Mouse (Mus musculus) embryo, embryonic 10.5 days (tissue): ENCODE data around the gene Rpl7a.

Experiments used
- DNase-seq: peaks from one replicate; pipeline ENCODE4 v3.0.0-alpha.2; 2015; ENCODE audit warnings: low spot score

The Rpl7a gene

DNA sequence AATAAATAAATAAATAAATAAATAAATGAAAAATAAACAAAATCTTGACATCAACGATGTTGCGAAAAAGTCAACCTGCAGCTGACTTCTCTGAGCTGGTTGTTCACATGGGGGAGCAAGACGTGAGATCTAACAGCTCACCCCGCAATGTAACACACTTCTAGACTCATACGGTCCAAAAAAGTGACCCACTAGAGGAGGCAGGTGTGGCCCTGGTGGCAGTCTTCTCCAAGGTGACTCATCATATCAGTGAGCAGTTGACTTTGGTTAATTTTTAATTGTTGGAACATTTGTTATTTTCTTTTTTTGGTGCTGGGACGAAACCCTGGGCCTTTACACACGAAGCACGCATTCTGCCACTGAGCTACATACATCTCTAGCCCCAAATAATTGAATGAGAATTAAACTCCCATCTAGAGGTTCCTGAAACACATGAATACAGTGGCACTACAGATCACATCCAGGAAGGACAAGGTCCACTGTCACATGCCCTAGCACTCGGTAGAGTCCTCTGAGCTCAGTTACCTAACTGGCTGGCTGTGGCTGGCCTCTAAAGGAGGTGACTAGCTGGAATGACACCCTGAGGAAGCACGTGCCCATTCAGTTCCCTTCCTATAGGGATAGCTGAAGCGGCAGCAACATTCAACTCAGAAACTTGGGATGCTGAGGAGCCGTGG, 46.4 kb downstream of the Rpl7a start:
- no peak for DNase-seq

DNA sequence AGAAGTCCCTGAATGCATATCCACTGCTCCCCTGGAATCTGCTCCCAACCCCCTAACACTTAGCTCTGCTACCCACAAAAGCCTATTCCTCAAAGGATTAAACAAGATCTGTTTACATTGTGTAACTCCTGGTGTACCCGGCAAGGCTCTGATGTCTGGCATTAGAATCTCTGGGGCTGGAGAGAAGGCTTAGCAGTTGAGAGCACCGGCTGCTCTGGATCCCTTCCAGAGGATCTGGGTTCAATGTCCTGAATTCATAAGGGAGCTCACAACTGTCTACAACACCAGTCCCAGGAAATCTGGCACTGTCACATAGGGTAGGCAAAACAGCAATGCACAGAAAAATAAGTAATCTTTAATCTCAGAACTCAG, 46.9 kb downstream of the Rpl7a start:
- DNase-seq: no peak

DNA sequence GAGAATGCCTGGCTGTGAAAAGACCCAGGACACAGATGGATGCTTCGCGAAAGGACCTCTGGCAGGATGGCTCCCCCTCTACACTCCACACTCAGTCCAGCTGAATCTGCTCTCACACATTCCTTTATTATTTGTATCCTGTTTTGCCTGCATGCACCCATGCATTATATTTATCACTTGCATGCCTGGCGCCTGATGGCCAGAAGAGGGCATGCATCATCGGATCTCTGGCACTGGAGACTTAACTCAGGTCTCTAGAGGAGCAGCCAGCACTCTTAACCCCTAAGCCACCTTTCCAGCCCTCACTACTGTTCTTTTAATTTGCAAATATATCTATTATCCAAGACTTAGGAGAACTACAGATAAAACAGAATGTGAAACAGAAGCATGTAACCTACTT, 50.2 kb downstream of the Rpl7a start:
- peak; percentile 4 for DNase-seq
